Mouse (Mus musculus): ENCODE data around the gene Slc31a1.

Slc31a1 gene

DNA sequence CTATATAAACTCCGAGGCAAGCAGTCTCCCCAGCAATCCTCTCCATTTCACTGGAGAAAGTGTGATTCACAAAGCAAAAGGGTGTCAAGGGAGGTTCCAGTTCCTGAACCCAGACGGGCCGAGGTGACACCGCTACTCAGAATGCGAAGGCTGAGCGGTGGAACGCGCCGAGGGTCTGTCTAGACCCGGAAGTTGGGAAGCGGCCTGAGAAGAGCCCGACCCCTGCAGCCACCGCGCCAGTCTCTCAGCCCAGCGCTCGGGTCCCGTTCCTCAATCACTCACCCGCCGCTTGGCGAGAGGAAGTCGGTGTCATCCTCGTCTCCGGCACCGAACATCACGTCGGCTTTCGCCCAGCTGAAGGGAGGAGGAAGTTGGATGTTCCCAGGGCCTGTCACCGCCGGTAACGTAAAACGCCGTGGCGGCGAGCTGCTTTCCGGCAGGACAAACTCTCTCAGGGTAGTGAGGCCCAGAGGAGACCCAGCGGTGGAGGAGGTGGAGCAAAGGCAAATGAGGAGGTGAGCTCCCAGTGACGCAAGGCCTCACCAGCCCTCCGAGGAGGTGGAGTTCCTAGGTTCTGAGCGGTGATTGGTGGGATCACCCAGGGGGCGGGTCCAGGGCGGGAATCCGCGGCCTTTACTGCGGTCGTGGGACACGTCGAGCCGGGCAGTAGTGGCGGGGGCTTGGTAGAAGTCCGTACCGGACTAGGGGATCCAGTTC, at the start of gene Slc31a1, which contains the start of gene Fkbp15:
Gene Slc31a1 (plus strand): TSS at position 640 of the 717 bp plus-strand sequence.
Gene Fkbp15 (minus strand): TSS at position 461 of the 717 bp plus-strand sequence.
- peak; percentile 99 for DNase-seq (ENCODE audit: extremely low spot score)

DNA sequence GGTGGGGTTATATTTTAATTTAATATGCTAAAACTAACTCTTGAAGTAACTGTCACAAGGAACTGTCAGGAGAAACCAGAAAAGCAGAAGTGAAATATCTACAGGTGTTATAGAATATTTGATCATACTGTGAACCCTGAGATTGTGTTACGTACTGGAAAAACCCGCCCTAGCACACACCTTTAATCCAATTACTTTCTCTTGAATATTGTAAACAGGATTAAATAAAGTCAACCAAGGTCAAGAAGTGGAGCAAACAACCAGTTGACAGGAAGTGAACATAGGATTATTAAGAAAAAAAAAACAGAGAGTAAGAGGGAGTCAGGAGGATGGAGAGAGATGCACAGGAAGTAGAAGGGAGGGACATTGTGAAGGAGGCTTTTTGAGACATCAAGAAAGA, 47.7 kb upstream of the Slc31a1 start:
- DNase-seq (ENCODE audit: extremely low spot score) = no peak

DNA sequence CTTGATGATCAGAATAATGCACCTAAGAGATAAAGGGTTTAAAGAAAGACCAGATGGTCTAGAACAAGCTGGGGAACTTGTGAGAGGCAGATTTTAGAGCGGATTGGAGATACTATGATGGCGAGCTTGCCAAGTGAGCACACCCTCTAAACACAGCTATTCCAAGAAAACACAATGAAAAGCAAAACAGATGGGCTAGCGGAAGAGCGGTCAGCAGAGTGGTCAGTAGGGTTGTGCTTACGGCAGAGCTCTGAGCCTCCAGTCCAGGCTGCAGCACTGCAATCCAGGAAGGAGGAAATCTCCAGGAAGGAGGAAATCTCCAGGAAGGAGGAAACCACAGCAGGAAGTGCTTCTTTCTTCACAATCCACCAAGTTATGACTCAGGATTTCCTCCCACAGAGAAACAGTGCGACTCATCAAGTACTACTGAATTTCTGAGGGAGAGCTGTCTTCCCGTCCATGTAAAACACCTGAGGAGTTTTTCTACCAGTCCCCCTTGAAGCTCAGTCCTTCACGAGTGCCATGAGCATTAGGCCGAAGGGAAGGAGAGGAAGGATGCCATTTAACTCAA, 46.8 kb upstream of the Slc31a1 start:
- DNase-seq (ENCODE audit: extremely low spot score) = no peak

DNA sequence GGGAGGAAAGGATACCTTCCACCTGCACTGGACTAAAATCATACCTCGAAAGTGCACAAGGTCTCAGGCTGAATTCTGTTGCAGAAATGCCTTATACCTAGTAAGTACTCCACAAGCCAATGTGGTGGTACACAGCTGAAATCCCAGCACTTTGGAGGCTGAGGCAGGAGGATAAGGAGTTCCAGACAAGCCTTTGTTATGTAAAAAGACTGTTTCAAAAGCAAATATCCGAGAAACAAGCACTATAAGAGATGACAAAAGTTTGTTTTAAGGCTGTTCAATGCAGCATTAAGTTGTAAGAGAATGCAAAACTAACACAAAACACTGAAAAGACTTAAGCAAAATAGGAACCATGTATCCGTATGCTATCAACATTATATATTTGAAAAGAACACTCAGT, 46.0 kb upstream of the Slc31a1 start:
- no peak for DNase-seq (ENCODE audit: extremely low spot score)

DNA sequence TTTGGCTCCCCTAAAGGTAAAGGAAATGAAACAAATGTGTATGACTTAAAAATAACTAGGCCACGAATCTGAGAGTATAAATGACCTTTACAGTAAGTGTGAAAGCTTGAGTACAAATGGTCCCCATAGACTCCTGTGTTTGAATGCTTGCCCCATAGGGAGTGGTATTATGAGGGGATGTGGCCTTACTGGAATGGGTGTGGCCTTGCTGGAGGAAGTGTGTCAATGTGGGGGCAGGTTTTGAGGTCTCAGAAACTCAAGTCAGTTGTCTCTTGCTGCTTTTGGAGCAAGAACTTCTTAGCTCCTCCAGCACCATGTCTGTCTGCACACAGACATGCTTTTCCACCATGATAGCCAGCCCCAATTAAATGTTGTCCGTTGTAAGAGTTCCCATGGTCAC, 44.1 kb upstream of the Slc31a1 start:
- no peak for DNase-seq (ENCODE audit: extremely low spot score)

DNA sequence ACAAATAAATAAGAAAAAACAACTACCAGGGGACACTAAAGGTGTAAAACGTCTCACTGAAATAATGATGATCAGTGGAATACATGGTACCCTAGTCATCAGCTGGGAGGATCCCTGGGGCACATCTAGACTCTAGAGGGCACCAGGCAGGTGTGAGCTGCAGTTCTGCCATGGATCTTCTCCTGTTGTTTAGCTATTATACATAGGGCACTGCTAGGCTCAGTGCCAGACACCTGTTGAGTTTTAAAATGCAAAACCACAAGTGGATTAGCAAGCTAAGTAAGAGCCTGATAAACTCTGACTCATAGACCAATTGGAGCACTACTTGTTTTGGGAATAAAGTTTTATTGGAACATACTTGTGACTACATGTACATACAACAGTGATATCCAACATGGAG, 42.2 kb upstream of the Slc31a1 start:
- no peak for DNase-seq (ENCODE audit: extremely low spot score)

DNA sequence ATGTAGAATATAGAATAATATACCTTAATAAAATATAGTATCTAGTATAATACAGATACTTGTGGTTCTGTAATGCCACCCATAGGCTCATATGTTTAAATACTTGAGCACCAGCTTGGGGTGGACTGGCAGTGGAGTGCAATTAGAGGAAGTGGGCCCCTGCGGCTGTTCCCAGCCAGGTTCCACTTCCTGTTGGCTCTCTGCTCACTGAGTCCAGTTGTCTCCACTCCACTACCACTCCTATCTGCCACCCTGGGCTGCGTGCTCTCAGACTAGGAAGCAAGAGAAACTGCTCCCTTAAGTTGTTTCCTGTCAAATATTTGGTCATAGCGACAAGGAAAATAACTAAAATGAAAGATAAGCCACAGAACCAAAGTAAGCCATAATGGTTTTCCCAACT, 37.8 kb upstream of the Slc31a1 start:
- DNase-seq (ENCODE audit: extremely low spot score) = no peak

DNA sequence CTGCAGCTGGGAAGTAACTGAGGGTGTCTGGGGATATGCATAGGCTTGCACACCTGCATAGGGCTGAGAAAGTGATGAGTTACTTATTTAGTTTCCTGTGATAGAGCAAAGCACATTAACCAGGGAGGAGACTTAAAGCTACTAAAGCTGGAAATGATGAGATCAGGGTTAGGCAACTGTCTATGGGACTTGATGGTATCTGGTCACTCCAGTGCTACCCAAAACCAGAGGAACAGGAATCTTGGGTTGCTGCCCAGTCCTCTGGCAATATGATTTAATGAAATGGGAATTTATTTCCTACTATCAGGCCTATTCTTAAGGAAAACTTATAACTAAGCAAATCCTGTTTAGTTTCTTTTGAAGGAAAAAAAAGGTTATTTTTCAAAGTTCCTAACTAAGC, 34.4 kb upstream of the Slc31a1 start:
- DNase-seq (ENCODE audit: extremely low spot score) = no peak

DNA sequence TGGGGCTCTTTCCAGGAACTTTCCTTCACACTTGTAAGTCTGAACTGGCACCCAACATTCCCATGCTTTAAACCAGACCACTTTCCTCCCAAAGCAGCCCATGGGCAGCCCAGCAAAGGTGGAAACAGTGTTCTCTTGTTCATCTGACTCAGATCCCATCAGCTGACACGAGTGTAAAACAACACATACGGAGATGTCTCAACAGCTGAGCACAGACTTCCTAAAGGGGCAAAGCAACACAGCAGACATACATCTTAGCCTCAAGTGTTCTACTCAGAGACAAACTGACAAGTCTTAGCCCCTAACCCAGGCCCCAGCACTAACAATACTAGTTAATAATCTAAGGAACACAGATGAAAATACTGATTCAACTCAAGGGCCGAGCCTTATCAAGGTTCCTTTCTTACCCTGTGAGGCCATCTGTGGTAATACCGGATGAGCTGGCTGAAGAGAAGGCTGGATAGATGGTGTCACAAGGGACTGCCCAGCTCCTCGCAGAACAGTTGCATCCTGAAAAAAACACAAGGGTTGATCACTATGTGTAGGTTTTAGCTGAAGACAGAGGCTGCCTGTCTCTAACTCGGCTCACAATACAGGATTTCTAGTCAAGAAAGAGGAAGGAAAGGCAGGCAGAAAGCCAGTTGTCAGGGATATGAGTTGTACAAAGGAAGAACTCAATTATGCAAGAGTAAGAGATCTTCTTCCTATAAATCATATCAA, 31.4 kb upstream of the Slc31a1 start:
- no peak for DNase-seq (ENCODE audit: extremely low spot score)

DNA sequence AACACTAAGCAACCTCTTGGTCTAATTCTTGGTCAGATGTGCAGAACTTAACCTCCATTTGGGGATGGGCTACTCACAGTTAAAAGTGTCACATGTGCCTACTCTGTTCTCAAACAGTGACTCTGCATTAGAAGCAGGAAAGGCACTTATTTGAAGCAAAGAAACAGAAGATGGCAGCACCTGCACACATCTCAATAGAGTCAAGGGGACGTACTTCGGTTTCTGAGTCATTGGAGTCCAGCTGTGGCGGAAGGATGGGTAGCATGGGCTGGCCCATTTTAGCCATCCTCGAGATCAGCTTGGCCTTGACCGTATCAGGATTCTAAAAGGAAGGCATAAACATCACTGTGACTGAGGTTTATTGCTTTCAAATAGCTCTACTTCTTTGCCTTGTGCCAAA, 28.6 kb upstream of the Slc31a1 start:
- no peak for DNase-seq (ENCODE audit: extremely low spot score)

DNA sequence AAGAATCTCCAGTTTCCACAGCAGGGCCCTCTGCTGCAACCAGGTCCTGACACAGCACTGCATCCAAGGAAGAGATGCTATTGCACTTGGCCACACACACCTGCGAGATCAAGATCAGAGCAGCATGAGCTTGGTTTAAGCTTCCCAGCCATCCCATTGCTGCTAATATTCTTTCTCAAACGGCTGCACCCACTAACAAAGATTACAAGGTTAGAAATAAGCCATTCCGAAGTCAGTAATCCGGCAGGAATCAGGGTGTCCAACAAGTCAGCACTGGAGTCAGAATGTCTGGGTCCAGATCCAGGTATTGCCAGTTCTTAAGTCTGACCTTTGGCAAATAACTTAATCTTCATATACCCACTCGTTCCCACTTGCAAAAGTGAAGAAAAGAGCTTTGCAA, 22.0 kb upstream of the Slc31a1 start:
- no peak for DNase-seq (ENCODE audit: extremely low spot score)

DNA sequence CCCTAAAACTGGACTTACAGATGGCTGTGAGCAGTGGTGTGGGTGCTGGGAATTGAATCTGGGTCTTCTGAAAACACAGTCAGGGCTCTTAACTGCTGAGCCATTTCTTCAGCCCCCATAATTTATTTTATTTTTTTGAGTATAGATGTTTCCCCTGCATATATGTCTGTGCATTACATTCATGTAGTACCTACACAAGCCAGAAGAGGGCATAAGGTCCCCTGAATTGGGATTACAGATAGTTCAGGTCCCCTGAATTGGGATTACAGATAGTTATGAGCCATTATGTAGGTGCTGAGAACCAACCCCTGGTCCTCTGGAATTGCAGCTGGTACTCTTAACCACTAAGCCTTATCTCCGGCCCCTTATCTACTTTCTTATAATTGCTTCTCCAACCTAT, 16.5 kb upstream of the Slc31a1 start:
- DNase-seq (ENCODE audit: extremely low spot score) = no peak

DNA sequence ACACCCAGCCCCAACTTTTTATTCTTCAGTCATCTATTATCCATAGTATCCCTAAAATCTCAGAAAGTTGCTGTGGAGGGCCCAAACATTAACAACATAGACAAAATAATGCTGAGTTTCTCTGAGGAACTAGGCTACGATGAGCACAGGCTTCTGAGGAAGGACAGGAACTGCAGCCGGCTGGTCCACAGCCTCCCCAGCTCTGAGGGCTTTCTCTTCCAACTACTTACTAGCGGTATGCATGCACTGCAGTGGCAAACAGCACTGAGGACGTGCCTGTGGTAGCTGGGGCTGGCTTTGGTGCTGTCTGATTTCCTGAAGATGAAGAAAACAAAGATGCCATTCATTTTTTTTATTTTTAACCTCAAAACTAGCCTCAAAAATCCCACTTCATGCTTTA, 14.7 kb upstream of the Slc31a1 start:
- no peak for DNase-seq (ENCODE audit: extremely low spot score)

DNA sequence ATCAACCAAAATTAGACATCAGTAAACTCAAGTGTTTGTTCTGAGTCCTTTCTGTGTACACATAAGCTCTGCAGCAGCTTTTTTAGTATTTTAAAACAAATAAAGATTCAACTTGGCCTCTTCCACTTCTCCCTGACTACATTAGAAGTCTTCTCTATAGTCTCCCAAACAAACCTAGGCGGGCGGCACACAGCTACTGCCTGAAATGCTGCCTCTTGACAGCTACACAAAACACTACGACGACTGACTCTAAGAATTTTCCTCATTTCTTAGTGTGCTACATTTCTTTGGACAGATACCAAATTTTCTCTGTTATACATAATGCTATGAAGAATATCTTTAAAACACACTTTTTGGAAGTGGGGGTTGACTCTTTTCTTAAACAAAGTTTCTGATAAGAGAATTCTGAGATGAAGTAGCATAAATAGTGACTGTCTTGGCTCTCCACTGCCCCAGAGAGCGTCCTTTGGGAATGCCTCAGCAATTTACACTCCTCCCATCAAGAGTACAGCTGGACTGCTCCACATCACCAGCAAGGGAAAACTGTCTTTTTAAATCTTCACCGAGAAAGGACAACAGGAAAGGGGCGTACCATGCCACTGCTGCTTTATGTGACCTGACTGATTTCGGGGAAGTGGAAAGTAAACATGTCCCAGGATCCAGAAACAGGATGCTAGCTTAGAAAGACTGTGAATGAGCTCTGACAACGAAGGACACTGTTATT, 12.8 kb upstream of the Slc31a1 start:
- DNase-seq (ENCODE audit: extremely low spot score) = no peak

DNA sequence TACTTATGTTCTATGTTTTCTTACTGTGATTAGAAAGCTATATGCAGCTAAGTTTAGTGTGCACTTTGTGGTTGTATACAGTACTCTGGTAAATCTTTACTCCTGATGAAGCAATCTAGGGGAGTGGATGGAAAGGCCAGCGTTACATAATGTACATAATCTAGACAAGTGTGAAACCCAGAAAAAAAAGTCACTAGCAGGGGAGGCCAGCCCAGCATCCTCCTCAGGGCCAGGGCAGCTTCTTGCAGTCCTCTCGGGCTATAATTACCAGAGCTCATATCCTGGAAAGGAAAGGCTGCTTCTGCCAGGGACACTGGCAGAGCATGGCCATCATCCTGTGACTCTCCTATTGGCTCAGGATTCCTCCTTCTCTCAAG, 12.2 kb upstream of the Slc31a1 start:
- no peak for DNase-seq (ENCODE audit: extremely low spot score)

DNA sequence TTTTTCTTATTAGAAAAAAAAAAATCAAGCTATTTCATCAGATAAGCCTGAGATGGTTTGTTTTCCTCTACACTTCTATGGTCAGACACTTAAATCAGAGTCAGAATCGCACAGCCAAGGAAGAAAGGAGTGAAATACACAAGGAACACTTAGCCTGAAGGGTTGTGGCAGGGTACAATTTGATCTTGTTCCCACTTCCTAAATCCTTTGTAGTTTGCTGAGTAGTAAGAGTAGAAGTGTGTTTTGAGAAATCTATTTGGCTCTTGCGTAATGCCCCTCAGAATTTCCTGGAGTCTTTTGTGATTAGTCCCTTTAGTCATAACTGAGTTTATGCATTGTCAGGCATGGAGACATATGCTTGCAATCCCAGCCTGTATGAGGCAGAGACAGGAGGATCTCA, 11.2 kb upstream of the Slc31a1 start:
- DNase-seq (ENCODE audit: extremely low spot score) = no peak

DNA sequence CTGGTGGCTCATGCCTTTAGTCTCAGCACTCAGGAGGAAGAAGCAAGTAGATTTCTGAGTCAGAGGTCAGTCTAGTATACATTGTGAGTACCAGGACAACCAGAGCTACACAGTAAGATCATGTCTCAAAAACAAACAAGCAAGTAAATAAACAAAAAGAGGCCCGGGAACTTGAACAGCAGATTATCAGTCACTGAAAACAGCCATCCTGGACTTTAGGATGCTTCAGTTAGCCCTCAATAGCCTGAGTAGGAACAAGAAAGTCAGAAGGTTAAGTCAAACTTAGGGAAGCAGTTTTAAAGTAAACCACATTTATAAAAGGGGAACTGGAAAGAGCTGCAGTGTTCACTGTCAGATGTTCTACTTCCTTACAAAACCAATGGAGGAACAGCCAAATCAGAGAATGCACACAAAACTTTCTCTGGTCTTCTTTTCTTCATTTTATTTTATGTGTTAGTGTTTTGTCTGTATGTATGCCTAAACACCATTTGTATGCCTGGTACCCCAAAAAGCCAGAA, 2.8 kb upstream of the Slc31a1 start:
- DNase-seq (ENCODE audit: extremely low spot score) = no peak

DNA sequence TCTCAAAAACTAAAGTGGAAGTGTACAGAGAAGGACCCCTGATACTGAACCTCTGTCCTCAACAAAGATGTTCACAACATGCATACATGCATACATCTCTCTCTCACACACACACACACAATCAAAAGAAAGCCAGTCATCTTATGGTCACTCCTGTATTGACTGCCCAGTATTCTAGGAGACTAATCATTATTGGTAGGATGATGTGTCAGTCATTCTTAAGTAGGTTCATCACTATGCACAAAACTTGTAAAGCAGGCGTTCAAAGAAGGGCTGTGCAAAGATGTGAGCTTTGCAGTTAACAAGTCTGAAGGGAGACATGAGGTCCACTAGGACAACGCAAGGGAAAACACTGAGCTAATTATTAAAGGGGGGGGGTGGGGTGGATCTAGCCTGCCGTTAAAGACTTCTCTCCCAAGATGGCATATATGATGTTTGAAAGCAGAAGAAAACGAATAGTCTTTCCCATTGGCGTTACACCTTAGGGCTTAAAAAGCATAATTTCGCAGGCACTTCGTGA, 1.2 kb upstream of the Slc31a1 start:
- no peak for DNase-seq (ENCODE audit: extremely low spot score)

DNA sequence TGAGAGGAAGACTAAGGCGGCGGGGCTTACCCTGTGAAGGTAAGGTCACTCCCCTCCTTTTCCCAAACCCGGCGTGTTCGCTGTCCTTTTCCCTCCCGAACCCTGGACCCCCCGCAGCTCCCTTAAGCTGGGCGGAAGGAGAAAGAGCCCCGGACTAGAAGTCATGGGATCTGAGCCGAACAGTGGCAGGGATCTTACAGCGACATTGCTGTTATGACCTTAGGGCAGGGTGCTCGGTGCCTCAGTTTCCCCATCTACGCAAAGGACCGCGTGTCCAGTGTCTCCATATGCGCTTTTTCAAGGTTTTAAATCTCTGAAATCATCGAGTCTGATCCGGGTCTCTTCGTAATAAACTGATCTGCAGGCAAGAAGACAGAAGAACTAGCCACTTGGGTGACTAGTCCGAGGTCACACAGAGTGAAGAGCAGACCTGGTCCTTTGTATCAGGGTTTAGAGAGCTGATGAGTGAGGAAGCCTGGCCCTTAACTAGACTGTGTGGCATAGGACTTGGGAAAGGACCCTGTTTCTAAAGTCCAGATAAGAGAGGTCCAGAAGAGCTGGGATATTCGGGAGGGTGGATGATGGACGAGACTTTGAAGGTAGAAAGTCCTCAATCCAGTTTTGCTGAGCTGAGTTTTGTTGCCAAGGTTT, 403 bp downstream of the Slc31a1 start:
- DNase-seq (ENCODE audit: extremely low spot score) = no peak

DNA sequence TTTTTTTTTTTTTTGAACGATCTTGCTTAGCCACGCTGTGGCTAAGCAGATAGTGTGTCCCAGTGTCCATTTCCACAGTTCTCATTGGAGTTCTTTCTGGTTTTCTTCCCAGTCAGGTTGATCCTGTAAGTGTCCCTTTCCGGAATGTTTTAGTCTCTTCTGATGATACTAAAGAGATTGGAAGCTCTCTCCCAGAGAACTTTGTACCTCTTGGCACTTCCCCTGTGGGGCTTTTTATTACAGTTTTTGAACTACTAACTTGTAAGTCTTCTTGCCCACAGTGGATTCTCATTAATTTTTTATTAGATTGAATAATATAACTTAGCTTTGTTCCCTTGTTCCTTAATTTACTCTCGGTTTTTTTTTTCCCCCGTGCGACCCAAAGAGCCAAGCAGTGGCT, 1.0 kb downstream of the Slc31a1 start:
- no peak for DNase-seq (ENCODE audit: extremely low spot score)

DNA sequence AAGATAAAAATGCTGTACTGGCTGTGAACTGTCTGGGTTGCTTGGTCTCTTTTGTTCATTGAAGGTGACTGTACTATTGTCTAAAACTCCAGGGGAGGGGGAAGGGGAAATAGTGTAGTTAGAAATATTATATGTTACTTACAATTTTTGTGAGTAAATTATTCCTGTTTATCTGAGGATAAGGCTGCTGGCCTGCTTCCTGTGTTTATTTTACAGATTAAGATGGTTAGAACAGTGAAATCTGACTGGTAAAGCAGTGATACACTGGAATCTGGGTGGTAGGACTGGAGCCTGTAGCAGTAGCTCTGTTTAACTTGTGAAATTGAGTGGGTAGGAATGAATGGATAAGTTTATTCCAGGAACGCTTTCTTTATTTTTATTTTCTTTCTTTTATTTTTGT, 1.5 kb downstream of the Slc31a1 start:
- no peak for DNase-seq (ENCODE audit: extremely low spot score)

DNA sequence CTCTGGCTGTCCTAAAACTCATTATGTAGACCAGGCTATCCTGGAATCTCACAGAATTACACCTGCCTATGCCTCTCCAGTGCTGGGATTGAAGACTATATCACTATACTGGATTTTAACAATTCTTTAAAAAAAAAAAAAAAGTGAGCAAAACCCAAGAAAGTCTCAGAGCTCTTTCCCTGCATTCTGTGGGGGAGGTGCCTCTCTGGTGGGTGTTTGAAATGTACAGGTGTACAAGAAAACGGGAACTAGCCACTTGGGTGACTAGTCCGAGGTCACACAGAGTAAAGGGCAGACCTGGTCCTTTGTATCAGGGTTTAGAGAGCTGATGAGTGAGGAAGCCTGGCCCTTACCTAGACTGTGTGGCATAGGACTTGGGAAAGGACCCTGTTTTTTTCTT, 1.9 kb downstream of the Slc31a1 start:
- no peak for DNase-seq (ENCODE audit: extremely low spot score)

Measured in embryo, embryonic 9.5 days (tissue).